Mouse (Mus musculus): ENCODE data around the gene Timm10b. TPM values are rescaled to one million over a fixed set of nuclear protein-coding genes. Genes with fewer than 3 reads are reported as not detected.
A peak's percentile ranks its signal among the peaks of the same experiment; 100 is the strongest.

Timm10b gene
- total RNA-seq, 1 experiment from 2014 or later, result 102 TPM

GRCm38 (mm10) chr7:105638776-105639175, 1.1 kb upstream of the Timm10b start:
- no peak for ATAC-seq (ENCODE audit: extremely low read depth, insufficient number of reproducible peaks, low FRiP score, poor library complexity, severe bottlenecking)

GRCm38 (mm10) chr7:105639304-105639703, 552 bp upstream of the Timm10b start:
- no peak for ATAC-seq (ENCODE audit: extremely low read depth, insufficient number of reproducible peaks, low FRiP score, poor library complexity, severe bottlenecking)

- peak; percentile 94 for ATAC-seq (ENCODE audit: extremely low read depth, insufficient number of reproducible peaks, low FRiP score, poor library complexity, severe bottlenecking)
These were observed 507 bp downstream of the Timm10b start, which contains the start of the genes Arfip2 and Gm45799 for GRCm38 (mm10) chr7:105640233-105640893. TSS of gene Arfip2 (minus strand) at chr7:105640416. TSS of gene Gm45799 (plus strand) at chr7:105640552.

GRCm38 (mm10) chr7:105640894-105641255, 1.0 kb downstream of the Timm10b start:
- ATAC-seq (ENCODE audit: extremely low read depth, insufficient number of reproducible peaks, low FRiP score, poor library complexity, severe bottlenecking), result no peak

DNA sequence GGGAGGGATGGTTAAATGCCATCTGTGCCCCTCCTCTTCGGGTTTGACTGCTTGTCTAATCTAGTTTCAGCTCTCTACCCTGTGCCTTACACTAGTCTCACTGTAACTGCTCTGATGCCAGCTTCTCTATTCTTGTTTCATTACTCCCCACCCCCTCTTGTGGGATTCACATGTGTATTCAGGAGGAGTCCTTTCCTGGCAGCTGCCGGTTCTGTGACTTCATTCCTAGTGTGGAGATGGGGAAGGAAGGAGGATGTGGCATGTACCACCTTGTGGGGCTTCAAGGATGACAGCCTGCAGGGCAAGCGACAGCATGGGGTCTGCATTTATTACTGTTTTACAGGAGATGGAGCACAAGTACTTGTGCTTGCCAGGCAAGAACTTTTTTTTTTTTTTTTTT, 2.1 kb downstream of the Timm10b start:
- no peak for ATAC-seq (ENCODE audit: extremely low read depth, insufficient number of reproducible peaks, low FRiP score, poor library complexity, severe bottlenecking)

DNA sequence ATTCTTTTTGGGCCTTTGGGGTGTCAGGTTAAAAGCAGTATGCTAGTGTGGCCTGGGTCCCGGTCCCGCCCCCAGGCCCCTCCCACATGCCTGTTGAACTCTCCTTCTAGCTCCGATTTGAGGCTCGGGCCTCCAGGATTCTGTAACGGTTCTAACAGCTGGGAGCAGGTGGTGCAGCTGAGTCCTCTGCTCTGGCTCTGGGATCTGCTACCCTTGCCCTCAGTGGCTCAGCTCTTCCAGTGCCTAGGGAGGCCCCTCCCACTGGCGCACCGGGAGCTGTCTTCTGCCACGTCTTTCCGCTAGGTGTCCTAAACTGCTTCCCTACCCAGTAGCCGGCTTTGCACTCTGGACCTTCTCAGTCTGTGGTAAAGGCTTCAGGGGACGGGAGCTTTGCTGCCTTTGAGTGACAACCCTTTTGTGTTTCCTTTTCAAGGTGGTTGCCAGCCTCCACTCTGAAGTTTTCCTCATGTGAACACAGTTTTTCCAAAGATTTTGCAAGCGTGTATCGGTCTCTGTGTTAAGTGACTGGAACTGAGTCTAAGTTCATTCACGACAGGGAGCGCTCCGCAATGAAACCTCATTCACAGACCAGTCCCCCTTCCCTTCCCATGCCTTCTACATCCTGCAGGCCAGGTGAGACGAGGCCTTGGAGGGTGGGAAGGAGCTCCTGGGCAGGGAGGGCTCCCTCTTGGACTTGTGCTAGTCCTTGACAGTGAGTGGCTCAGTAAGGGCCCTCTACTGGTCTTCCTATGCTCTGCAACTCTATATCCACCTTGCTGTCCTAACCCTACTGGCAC, 11.0 kb downstream of the Timm10b start, which contains the start of gene Dnhd1:
Dnhd1 (plus strand) TSS at position 189 of the 797 bp plus-strand sequence.
- ATAC-seq (ENCODE audit: extremely low read depth, insufficient number of reproducible peaks, low FRiP score, poor library complexity, severe bottlenecking), result peak; percentile 88

DNA sequence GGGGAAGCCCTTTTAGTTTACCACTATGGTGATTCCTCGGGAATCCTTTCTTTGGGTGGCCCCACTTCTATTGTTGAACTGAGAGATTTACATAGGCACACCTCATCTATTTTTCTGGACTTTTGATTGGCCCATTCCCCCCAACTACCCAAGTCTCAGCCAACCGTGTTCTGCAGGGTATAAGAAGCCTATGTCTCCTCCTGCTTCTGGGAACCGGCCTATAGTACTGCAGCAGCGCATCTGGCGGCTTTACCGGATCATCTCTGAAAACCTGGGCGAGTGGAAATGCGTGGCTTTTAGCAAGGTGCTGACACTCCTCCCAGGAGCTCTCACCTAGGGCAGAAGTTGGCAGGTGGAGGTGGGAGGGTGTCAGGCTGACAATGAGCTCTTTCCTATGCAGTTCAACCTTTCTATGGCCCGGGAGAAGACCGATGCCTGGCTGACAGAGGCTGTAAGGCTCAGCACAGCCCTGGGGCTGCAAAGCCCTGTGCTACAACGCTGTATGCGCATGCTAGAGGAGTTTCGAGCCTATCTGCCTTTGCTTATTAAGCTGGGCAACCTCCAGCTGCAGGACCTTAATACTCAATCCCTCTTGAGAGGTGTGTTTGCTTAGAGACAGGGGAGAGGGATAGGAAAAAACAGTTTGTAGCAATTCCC, 45.8 kb downstream of the Timm10b start:
- no peak for ATAC-seq (ENCODE audit: extremely low read depth, insufficient number of reproducible peaks, low FRiP score, poor library complexity, severe bottlenecking)

GRCm38 (mm10) chr7:105690875-105691274, 51.0 kb downstream of the Timm10b start:
- ATAC-seq (ENCODE audit: extremely low read depth, insufficient number of reproducible peaks, low FRiP score, poor library complexity, severe bottlenecking), result no peak

Other genes with a start within 250 kb of the Timm10b start
- 57.8 and 59.1 TPM in 2 replicates for gene Fam160a2, start 240.0 kb upstream of the Timm10b start, total RNA-seq (2017)
- not detected in 2 replicates for gene Cnga4, start 235.5 kb upstream of the Timm10b start, total RNA-seq (2017)
- gene Cckbr, start 214.3 kb upstream of the Timm10b start, total RNA-seq (2017), result not detected in 2 replicates
- gene Cavin3, start 157.8 kb upstream of the Timm10b start, total RNA-seq (2017), result not detected in 2 replicates
- 19.6 and 26.4 TPM in 2 replicates for gene Smpd1, start 85.7 kb upstream of the Timm10b start, total RNA-seq (2017)
- 1.8 and 5.6 TPM in 2 replicates for gene Apbb1, start 58.4 kb upstream of the Timm10b start, total RNA-seq (2017)
- not detected in 2 replicates for gene Hpx, start 39.9 kb upstream of the Timm10b start, total RNA-seq (2017)
- 23.3 and 23.5 TPM in 2 replicates for gene Trim3, start 6.5 kb upstream of the Timm10b start, total RNA-seq (2017)
- gene Arfip2, start 360 bp downstream of the Timm10b start, total RNA-seq (2017), result 24.2 and 28.5 TPM in 2 replicates
- gene Gm45799, start 496 bp downstream of the Timm10b start, total RNA-seq (2017), result 4.7 and 16.1 TPM in 2 replicates
- 9.4 and 11.7 TPM in 2 replicates for gene Dnhd1, start 10.8 kb downstream of the Timm10b start, total RNA-seq (2017)
- gene Ilk, start 96.5 kb downstream of the Timm10b start, total RNA-seq (2017), result 125 and 168 TPM in 2 replicates
- 21.3 and 30.6 TPM in 2 replicates for gene Rrp8, start 97.3 kb downstream of the Timm10b start, total RNA-seq (2017)
- gene Taf10, start 104.3 kb downstream of the Timm10b start, total RNA-seq (2017), result 82.6 and 111 TPM in 2 replicates
- 21.6 and 27.6 TPM in 2 replicates for gene Tpp1, start 112.2 kb downstream of the Timm10b start, total RNA-seq (2017)
- not detected in 2 replicates for gene Dchs1, start 147.6 kb downstream of the Timm10b start, total RNA-seq (2017)
- gene Mrpl17, start 171.0 kb downstream of the Timm10b start, total RNA-seq (2017), result 32.5 and 44.4 TPM in 2 replicates

Measured in neutrophil, adult 5-6 weeks (primary cell).